In genomic region chr5:71665593-71665992, GRCm38 (mm10) we compare ENCODE assay signal across 26 mouse cellular contexts. TPM values are rescaled to one million over a fixed set of nuclear protein-coding genes. Genes with fewer than 3 reads are reported as not detected.
DNase-seq lines count a peak whose midpoint lies in the region; ATAC-seq lines count a peak whose summit lies in the region.
"Had no signal": no experiment of that assay in that cellular context is flagged by ENCODE, and none has a peak within 500 bp of the region (broad histone marks: within the 10 kb centered on the region; RNA-seq: fewer than 3 reads in every experiment).

No protein-coding gene starts in this region.

- H3K4me1 ChIP-seq in forebrain, embryonic 15.5 days, result no peaks in the 10 kb centered on the region
- no peaks in the 10 kb centered on the region for H3K4me1 ChIP-seq in forebrain, embryonic 11.5 days (replicated peaks; ENCODE audit: control insufficient read depth, insufficient read depth, low read length)
- H3K4me1 ChIP-seq: embryonic facial prominence, embryonic 12.5 days; heart, embryonic 15.5 days; limb, embryonic 10.5 days; neural tube, embryonic 12.5 days had no signal

- 26% methylated on average over 4 of the region's 4 CpGs for WGBS in forebrain, embryonic 15.5 days
- 52% methylated on average over 4 of the region's 4 CpGs for WGBS in forebrain, embryonic 11.5 days

- H3K9me3 ChIP-seq in forebrain, embryonic 15.5 days, result no peaks in the 10 kb centered on the region
- H3K9me3 ChIP-seq in forebrain, embryonic 11.5 days (ENCODE audit: control insufficient read depth, low read length), result no peaks in the 10 kb centered on the region
- H3K9me3 ChIP-seq: embryonic facial prominence, embryonic 12.5 days; heart, embryonic 15.5 days; limb, embryonic 10.5 days; neural tube, embryonic 12.5 days had no signal

- no peak for DNase-seq in forebrain, embryonic 11.5 days (ENCODE audit: low spot score)
- DNase-seq in layer of hippocampus, adult 9-11 months, result peak; percentile 24
- no peak for DNase-seq in layer of hippocampus, adult 9-10 months (ENCODE audit: low spot score)
- peak; percentile 19 for DNase-seq in right cerebral cortex, adult 18-20 months
- DNase-seq in right cerebral cortex, postnatal 14 days, result no peak
- DNase-seq in layer of hippocampus, postnatal 14 days (ENCODE audit: low spot score in 2 of 2), result peak; percentile 22 to 46
- DNase-seq: adrenal gland, postnatal 36 days; cerebellum, adult 2 months; gastrocnemius, postnatal 10 days; heart, adult 18-20 months; kidney, adult 2 months; kidney, postnatal 10 days; liver, postnatal 0 days; lung, postnatal 10 days had no signal

- H3K4me3 ChIP-seq in forebrain, embryonic 15.5 days, result no peak overlapping the region
- H3K4me3 ChIP-seq in forebrain, embryonic 11.5 days (ENCODE audit: low read depth, low read length), result no peak overlapping the region
- H3K4me3 ChIP-seq: embryonic facial prominence, embryonic 12.5 days; erythroblast, embryonic 14.5 days; heart, embryonic 15.5 days; limb, embryonic 10.5 days; neural tube, embryonic 12.5 days had no signal

- H3K4me2 ChIP-seq in forebrain, embryonic 15.5 days (replicated peaks), result no peak overlapping the region
- H3K4me2 ChIP-seq in forebrain, embryonic 11.5 days (ENCODE audit: low read depth, low read length, severe bottlenecking), result no peak overlapping the region
- H3K4me2 ChIP-seq: embryonic facial prominence, embryonic 12.5 days; heart, embryonic 15.5 days; neural tube, embryonic 12.5 days had no signal

- H3K36me3 ChIP-seq in forebrain, embryonic 15.5 days, result no peaks in the 10 kb centered on the region
- H3K36me3 ChIP-seq in forebrain, embryonic 11.5 days (ENCODE audit: control insufficient read depth, insufficient read depth, low read length), result no peaks in the 10 kb centered on the region
- H3K36me3 ChIP-seq: embryonic facial prominence, embryonic 12.5 days; heart, embryonic 15.5 days; limb, embryonic 10.5 days; neural tube, embryonic 12.5 days had no signal

- H3K27ac ChIP-seq in forebrain, embryonic 15.5 days (replicated peaks), result no peak overlapping the region
- H3K27ac ChIP-seq in forebrain, embryonic 11.5 days (ENCODE audit: low read depth, low read length), result no peak overlapping the region
- H3K27ac ChIP-seq: embryonic facial prominence, embryonic 12.5 days; heart, embryonic 15.5 days; limb, embryonic 10.5 days; neural tube, embryonic 12.5 days; stomach, postnatal 0 days had no signal

- no peak overlapping the region for H3K9ac ChIP-seq in forebrain, embryonic 15.5 days (replicated peaks)
- no peak overlapping the region for H3K9ac ChIP-seq in forebrain, embryonic 11.5 days (ENCODE audit: low read length)
- H3K9ac ChIP-seq: embryonic facial prominence, embryonic 12.5 days; heart, embryonic 15.5 days; liver, postnatal 0 days; neural tube, embryonic 12.5 days had no signal

- ATAC-seq in forebrain, embryonic 15.5 days (replicated peaks), result peak; percentile 78
- ATAC-seq in forebrain, embryonic 11.5 days (replicated peaks; ENCODE audit: low FRiP score), result no peak
- ATAC-seq: inflammation-experienced regulatory T-cells, adult 6 months; liver, postnatal 0 days had no signal

- no peaks in the 10 kb centered on the region for H3K27me3 ChIP-seq in forebrain, embryonic 15.5 days
- H3K27me3 ChIP-seq in forebrain, embryonic 11.5 days (ENCODE audit: control insufficient read depth, insufficient read depth, low read length), result no peaks in the 10 kb centered on the region
- H3K27me3 ChIP-seq: embryonic facial prominence, embryonic 12.5 days; heart, embryonic 15.5 days; neural tube, embryonic 12.5 days had no signal

RNA-seq across cellular contexts. Expression of gene Gabra4, which starts 7.5 kb away (rescaled TPM):
- 18.2 and 20.2 TPM in 2 replicates for polyA plus RNA-seq in forebrain, embryonic 15.5 days (2015; fragmentation: Nextera tagmentation; extraction: Ambion mirVana)
- polyA plus RNA-seq in forebrain, embryonic 11.5 days (2014; fragmentation: Nextera tagmentation; extraction: Ambion mirVana), result 1.9 and 2.7 TPM in 2 replicates
- 10 to 100 TPM; 59.2 to 63.5 TPM for total RNA-seq in layer of hippocampus, postnatal 14 days (2021)
- total RNA-seq: heart, adult 18-20 months; hematopoietic stem cell, adult 5-6 weeks; liver, adult 2 months; megakaryocyte progenitor cell, adult 5-6 weeks had no signal
- polyA plus RNA-seq: C2C12; erythroblast, embryonic 14.5 days; liver, adult 2 months; liver, postnatal 0 days had no signal

RNA-seq across cellular contexts. Expression of gene Gabrb1, which starts 7.7 kb away (rescaled TPM):
- 17.8 and 18.8 TPM in 2 replicates for polyA plus RNA-seq in forebrain, embryonic 15.5 days (2015; fragmentation: Nextera tagmentation; extraction: Ambion mirVana)
- 0.37 and 0.51 TPM in 2 replicates for polyA plus RNA-seq in forebrain, embryonic 11.5 days (2014; fragmentation: Nextera tagmentation; extraction: Ambion mirVana)
- 100 to 1,000 TPM; 119 to 126 TPM for total RNA-seq in layer of hippocampus, postnatal 14 days (2021)
- total RNA-seq: hematopoietic stem cell, adult 5-6 weeks; liver, adult 2 months; megakaryocyte progenitor cell, adult 5-6 weeks had no signal
- polyA plus RNA-seq: erythroblast, embryonic 14.5 days; liver, adult 2 months; liver, postnatal 0 days had no signal

Comparison
In these comparisons a context has a peak if more than half of its experiments do, and no peak if none do; other contexts are left out.
1. DNase-seq: peak in layer of hippocampus, adult 9-11 months (single experiment), right cerebral cortex, adult 18-20 months (single experiment) and layer of hippocampus, postnatal 14 days (2 of 2); none in forebrain, embryonic 11.5 days (single experiment), layer of hippocampus, adult 9-10 months (single experiment) and right cerebral cortex, postnatal 14 days (single experiment).
2. RNA of gene Gabrb1, which starts 7.7 kb away (polyA plus RNA-seq): 17.8 to 18.8 TPM in forebrain, embryonic 15.5 days; 0.37 to 0.51 TPM in forebrain, embryonic 11.5 days; every median in the first group is over 10 times any median in the second.